Mouse (Mus musculus) brain, embryonic 14.5 days (tissue): ENCODE results near the gene Erc2.

Experiments
- CTCF ChIP-seq: fragments of 200-500 bp; IDR thresholded peaks from 2 replicates; pipeline ENCODE4 v1.5.1; 2012; ENCODE audit warnings: inconsistent platforms, mild to moderate bottlenecking, moderate library complexity, borderline replicate concordance; ENCODE audit not compliant: insufficient read depth, insufficient read length; ENCODE audit errors: extremely low read depth
- POLR2A ChIP-seq: fragments of 200-500 bp; IDR thresholded peaks from 2 replicates; pipeline ENCODE4 v1.6.1; 2012; ENCODE audit warnings: mild to moderate bottlenecking, inconsistent platforms, borderline replicate concordance; ENCODE audit not compliant: poor library complexity, insufficient read depth, insufficient read length, severe bottlenecking; ENCODE audit errors: extremely low read depth

DNA sequence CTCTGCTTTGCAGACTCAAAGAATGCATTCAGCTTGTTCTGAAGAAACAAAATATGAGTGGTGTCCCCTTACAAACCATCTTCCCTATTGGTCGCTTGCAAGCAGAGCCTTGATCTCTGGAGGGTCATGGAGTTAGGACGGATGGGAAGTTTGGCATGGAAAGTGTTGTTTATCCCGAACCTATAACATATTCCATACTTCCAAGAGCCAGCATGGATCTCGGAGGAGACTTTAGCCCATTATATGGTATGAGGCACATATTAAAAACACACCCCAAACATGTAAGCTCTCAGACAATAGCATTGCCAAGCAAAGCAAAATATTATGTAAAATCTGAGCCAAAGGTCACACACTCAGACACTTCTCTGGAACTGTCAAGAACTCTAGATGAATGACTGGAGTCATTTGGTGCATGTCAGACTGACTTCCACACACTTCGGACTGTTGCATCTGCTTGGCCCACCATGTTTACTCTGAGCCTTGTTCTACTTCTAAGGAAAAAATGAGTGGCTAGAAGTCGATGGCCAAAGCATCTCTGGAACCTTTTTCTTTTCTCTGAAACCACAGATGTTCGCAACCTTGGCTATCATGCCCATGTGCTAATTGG is 809.6 kb downstream of the Erc2 start:
- TF ChIP-seq POLR2A: no peak
- TF ChIP-seq CTCF: no peak
